Mouse (Mus musculus): ENCODE measurements around the gene Cachd1. TPM values are rescaled to one million over a fixed set of nuclear protein-coding genes. Genes with fewer than 3 reads are reported as not detected.

Gene Cachd1
- 10 to 100 TPM; 39.5 to 42.5 TPM for total RNA-seq (2021)
- long read RNA-seq, experiment 1, full-length matches to known transcripts, result 14 of 32 reads
- long read RNA-seq, experiment 1, partial matches to known transcripts, result 6 of 32 reads
- long read RNA-seq, experiment 1, other reads (novel, unspliced or antisense), result 12 of 32 reads
- long read RNA-seq, experiment 2, full-length matches to known transcripts, result 28 of 39 reads
- long read RNA-seq, experiment 2, partial matches to known transcripts, result 4 of 39 reads
- long read RNA-seq, experiment 2, other reads (novel, unspliced or antisense), result 7 of 39 reads

GRCm38 (mm10) chr4:100776043-100776870, at the start of gene Cachd1:
TSS of gene Cachd1 (plus strand) at chr4:100776675.
- Histone ChIP-seq H3K27ac (peak within 1 kb of the TSS; percentile 88), H3K4me3 (peak within 1 kb of the TSS; percentile 91)
- TF ChIP-seq CTCF (conservative IDR thresholded peaks at IDR 0.05), result peak; percentile 55
- peak; percentile 44 to 63 for DNase-seq (ENCODE audit: low spot score in 2 of 2)

GRCm38 (mm10) chr4:100728896-100729479, 47.5 kb upstream of the Cachd1 start:
- peak in 1 of 2 experiments; percentile 17 for DNase-seq (ENCODE audit: low spot score in 2 of 2)
- Histone ChIP-seq H3K4me3 (no peak overlapping the region), H3K27ac (no peak overlapping the region)
- TF ChIP-seq CTCF (conservative IDR thresholded peaks at IDR 0.05), result peak; percentile 81

- no peak for TF ChIP-seq CTCF (conservative IDR thresholded peaks at IDR 0.05)
- no peak for DNase-seq (ENCODE audit: low spot score in 2 of 2)
- H3K4me3 ChIP-seq, result no peak overlapping the region
- no peak overlapping the region for H3K27ac ChIP-seq
These were observed 41.2 kb upstream of the Cachd1 start for GRCm38 (mm10) chr4:100735098-100735935.

DNA sequence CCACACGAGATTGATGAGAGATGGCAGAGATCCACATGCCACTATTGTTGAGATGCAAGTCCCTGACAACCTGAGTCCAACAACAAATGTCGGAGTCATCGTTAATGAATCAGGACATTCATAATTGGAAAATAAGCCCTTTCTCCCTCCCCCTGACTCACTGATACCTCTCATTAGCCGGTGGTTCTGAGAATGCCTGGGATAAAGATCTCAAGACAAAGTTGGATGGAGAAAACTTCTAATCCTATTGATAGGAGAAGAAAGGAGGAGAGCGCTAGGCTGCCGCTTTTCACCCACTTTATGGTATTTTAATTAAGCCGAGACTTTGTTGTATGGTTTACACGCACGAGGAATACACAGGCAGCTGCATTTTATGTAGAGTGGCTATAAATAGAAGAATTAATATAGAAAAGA, 40.5 kb upstream of the Cachd1 start:
- H3K4me3 ChIP-seq, result no peak overlapping the region
- no peak for TF ChIP-seq CTCF (conservative IDR thresholded peaks at IDR 0.05)
- no peak for DNase-seq (ENCODE audit: low spot score in 2 of 2)
- no peak overlapping the region for H3K27ac ChIP-seq

GRCm38 (mm10) chr4:100743615-100744014, 32.9 kb upstream of the Cachd1 start:
- DNase-seq (ENCODE audit: low spot score in 2 of 2), result no peak
- Histone ChIP-seq H3K4me3 (no peak overlapping the region), H3K27ac (no peak overlapping the region)
- TF ChIP-seq CTCF (conservative IDR thresholded peaks at IDR 0.05), result no peak

DNA sequence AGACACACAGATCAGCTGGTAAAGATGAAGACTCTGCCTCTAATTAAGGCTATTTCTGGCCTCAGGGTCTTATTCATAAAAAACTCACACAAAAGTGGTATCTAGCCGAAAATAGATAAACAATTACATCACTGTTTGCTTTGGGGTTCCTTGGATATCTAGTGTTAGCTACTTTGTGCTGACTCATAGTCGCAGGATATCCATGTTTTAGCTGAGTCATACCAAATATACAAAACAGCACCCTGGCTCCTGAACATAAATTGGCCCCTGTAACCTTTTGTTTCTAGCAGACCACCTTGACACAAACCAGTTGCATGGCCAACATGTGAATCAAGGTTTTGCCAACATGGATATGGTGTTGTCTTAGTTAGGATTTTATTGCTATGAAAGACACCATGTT, 24.2 kb upstream of the Cachd1 start:
- no peak for TF ChIP-seq CTCF (conservative IDR thresholded peaks at IDR 0.05)
- no peak overlapping the region for H3K4me3 ChIP-seq
- DNase-seq (ENCODE audit: low spot score in 2 of 2), result no peak

GRCm38 (mm10) chr4:100755632-100756031, 20.8 kb upstream of the Cachd1 start:
- H3K4me3 ChIP-seq, result no peak overlapping the region
- no peak for DNase-seq (ENCODE audit: low spot score in 2 of 2)
- H3K27ac ChIP-seq, result no peak overlapping the region
- TF ChIP-seq CTCF (conservative IDR thresholded peaks at IDR 0.05), result no peak

More for the DNA sequence above, 24.2 kb upstream of the Cachd1 start:
- no peak overlapping the region for H3K27ac ChIP-seq

DNA sequence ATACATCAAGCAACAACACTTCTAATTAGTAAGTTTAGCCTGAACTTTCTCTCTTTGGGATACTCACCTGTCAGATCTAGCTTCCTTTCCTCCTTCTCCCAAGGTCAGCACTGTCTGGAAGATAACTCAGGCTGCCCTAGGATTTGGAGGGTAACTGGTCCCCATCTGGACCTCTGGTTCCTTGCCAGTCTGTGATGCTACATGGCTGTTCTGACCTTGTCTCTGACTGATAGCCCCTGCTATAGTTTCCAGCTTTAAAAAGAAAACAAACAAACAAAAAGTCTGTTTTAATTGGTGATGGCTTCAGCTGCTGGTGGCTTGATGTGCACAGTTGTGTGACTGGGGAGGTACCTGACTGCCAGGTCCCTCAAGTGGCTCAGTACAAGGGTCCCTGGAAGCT, 20.0 kb upstream of the Cachd1 start:
- no peak for TF ChIP-seq CTCF (conservative IDR thresholded peaks at IDR 0.05)
- Histone ChIP-seq H3K4me3 (no peak overlapping the region), H3K27ac (no peak overlapping the region)
- DNase-seq (ENCODE audit: low spot score in 2 of 2), result no peak

GRCm38 (mm10) chr4:100758265-100758898, 18.1 kb upstream of the Cachd1 start:
- Histone ChIP-seq H3K27ac (no peak overlapping the region), H3K4me3 (no peak overlapping the region)
- DNase-seq (ENCODE audit: low spot score in 2 of 2), result no peak
- TF ChIP-seq CTCF (conservative IDR thresholded peaks at IDR 0.05), result no peak

DNA sequence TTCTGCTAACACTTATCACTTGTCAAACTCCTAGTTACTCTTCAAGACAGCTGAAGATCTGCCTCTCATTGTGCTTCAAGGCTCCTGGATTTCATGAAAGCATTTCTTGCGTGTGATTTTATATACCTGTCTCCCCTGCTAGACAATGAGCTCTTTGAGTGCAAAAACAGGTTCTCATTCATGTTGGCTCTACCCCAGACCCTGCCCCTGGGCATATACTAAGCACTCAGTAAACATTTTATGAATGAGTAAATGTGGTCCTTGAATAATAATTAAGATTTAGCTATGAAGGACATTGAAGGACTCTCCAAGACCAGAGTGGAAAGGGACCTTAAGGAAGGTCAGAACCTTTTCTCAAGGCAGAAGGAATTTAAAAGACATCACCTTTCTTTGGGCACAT, 16.9 kb upstream of the Cachd1 start:
- Histone ChIP-seq H3K27ac (no peak overlapping the region), H3K4me3 (no peak overlapping the region)
- no peak for TF ChIP-seq CTCF (conservative IDR thresholded peaks at IDR 0.05)
- DNase-seq (ENCODE audit: low spot score in 2 of 2), result no peak

DNA sequence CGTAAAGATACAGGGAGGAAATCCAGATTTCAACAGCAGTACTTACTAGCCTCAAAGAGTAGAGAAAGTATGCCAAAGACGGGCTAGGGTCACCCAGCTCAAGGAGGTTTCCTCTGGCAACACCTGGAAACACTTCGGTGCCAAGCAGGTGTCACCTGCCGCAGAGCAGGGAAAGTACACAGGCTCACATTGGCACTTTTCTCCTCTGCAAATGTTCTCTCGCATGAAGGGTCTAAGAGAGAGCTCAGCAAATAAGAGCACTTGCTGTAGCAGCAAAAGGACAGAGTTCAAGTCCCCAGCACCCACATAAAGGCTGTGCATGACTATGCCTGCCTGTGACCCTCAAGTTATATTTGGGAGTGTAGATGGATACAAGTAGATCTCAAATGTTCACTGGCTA, 16.1 kb upstream of the Cachd1 start:
- H3K27ac ChIP-seq, result no peak overlapping the region
- TF ChIP-seq CTCF (conservative IDR thresholded peaks at IDR 0.05), result no peak
- no peak for DNase-seq (ENCODE audit: low spot score in 2 of 2)
- H3K4me3 ChIP-seq, result no peak overlapping the region

GRCm38 (mm10) chr4:100768606-100769005, 7.9 kb upstream of the Cachd1 start:
- TF ChIP-seq CTCF (conservative IDR thresholded peaks at IDR 0.05), result no peak

More at GRCm38 (mm10) chr4:100768606-100769005, 7.9 kb upstream of the Cachd1 start:
- DNase-seq (ENCODE audit: low spot score in 2 of 2), result no peak
- no peak overlapping the region for H3K4me3 ChIP-seq
- no peak overlapping the region for H3K27ac ChIP-seq

Measured in layer of hippocampus, adult 2 months (tissue).